Mouse (Mus musculus) T-helper 17 cell (primary cell): ENCODE measurements around the gene Eif3l.

Source experiments
- in situ Hi-C, 2 experiments: fragments of 300-600 bp; cut with MboI, MseI; formaldehyde crosslinking; loops; 1 replicate in 1 of 2; 2 replicates in 1 of 2; pipeline ENCODE4 v1.15.1; 2025; ENCODE audit warnings: high pct_unique_total_duplicates in 2 of 2

Gene Eif3l

DNA sequence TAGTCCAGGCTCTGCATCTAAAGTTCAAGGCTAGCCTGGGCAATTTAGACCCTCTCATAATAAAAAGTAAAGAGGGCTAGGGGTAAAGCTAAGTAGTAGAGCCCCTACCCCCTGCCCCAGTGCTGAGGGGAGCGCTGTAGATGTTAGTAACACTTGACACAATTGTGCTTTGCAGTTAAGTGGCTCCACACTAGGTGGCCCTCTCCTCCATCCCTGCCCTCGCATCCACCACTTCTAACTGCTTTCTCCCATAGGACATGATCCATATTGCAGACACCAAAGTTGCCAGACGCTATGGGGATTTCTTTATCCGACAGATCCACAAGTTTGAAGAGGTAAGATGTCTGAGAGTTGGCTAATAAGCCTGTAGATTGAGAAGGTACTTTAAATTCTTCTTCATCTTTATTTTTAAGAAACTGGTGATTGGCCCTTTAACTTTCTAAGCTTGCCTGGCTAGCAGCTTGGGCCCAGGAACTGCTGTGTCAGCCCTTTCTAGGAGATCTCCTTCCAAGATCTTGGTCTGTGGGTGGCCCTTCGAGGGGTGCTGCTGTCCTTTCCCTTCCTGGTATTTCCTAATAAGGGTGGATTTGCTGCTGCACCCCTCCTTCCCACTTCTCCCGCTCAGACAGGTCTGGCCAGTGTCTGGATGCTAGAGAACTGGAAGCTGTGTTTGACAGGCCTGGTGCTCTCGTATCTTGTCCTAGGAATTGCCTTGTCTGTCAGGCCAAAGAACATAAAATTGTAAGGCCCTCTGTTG, 18.3 kb downstream of the Eif3l start:
- in situ Hi-C loops = no loop called here

DNA sequence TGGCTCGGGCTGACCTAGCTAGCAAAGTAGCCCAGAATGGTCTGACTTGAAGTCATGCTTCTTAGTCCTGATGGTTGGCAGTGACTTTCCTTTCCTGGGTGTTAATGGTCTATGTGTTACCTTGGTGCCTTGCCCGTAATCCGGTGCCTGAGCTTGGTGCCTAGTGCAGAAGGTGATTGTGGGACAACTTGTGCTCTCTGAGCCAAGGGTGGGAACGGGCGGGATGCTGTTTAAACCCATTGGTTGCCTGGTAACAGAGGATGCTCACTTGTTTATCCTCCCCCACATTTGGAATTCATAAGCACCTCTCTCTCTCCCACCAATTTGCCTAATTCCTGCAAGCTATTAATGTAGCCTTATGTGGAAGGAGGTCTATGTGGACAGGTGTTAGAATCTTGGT, 20.5 kb downstream of the Eif3l start:
- in situ Hi-C loops = no loop called here

- in situ Hi-C loops = no loop called here
Measured at GRCm38 (mm10) chr15:79096556-79096955, 21.6 kb downstream of the Eif3l start.

DNA sequence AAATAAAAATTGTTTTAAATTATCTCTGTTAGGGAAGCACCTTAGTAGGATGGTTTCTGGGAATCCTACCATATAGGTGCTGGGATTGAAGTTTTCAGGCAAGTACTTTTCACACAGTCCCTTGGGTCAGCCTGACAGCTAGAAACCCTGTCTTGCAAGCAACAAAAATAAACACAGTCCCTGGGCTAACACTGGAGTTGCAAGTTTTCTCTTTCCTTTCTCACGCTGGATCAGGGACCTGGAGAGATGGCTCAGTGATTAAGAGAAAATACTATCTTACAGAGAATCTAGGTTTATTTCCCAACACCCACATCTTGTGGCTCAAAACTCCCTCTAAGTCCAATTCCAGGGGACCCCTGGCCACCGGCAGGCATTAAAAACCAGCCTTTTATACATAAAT, 22.2 kb downstream of the Eif3l start:
- in situ Hi-C loops = no loop called here

GRCm38 (mm10) chr15:79097611-79098025, 22.6 kb downstream of the Eif3l start:
- in situ Hi-C loops = no loop called here

- in situ Hi-C loops = no loop called here
Measured at GRCm38 (mm10) chr15:79098220-79098619, 23.2 kb downstream of the Eif3l start.

- in situ Hi-C loops = no loop called here
Measured at GRCm38 (mm10) chr15:79098868-79099267, 23.9 kb downstream of the Eif3l start.

- in situ Hi-C loops = no loop called here
Measured at GRCm38 (mm10) chr15:79099456-79099855, 24.5 kb downstream of the Eif3l start.

DNA sequence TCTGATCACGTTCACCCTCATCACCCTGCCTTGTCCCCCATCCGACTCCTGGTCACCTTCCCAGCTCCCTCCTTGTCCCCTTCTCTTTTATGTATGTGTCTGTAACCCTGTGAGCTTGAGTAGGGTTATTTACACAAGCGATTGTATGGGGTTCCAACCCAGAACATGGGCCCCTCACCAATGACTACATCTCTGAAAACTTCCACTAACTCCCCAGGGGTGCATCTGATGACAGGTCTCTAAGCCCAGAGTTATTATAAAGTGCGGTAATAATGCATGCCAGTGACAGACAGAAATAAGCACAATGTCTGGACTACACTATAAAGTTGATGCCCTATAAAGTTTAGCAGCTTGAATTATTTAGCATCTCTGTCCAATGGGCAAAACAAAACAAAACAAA, 25.4 kb downstream of the Eif3l start:
- in situ Hi-C loops = no loop called here

DNA sequence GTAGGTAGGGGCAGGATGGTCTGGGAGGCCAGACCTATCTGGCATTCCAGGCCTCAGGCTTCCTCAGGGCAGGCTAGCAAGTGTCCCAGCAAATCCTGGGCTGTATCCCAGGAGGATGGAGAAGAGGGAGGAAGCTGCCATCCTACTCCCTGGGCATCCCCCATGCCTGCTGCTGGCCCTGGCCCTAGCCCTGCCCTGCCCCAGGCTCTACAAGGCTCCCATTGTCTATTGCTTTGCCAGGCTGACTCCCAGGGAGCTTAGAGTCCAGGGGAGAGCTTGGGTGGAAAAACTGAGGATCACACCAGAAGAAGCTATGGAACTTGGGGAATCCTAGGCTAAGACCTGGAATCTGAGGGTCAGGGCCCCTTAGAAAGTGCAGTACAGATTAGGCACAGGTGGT, 26.6 kb downstream of the Eif3l start:
- in situ Hi-C loops = no loop called here

DNA sequence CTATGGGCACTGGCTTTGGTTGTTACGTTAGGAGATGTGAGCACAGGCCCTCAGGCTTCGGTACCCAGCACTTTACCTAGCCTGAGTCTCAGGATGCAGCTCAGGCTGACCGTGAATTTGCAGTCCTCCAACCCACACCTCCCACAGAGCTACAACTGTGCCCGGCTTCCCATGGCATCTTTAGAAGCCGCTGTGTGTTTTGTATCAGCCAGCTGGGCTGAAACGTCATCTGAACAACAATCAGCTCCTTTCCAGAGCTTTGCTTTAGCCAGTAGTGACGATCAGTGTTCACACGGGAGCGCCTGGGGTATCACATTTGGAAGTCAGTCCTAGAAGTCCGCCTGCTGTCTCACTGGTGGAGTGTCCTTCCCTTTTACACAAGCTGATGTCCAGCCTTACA, 28.3 kb downstream of the Eif3l start:
- in situ Hi-C loops = no loop called here

- in situ Hi-C loops = no loop called here
Measured at GRCm38 (mm10) chr15:79105804-79106203, 30.8 kb downstream of the Eif3l start.

DNA sequence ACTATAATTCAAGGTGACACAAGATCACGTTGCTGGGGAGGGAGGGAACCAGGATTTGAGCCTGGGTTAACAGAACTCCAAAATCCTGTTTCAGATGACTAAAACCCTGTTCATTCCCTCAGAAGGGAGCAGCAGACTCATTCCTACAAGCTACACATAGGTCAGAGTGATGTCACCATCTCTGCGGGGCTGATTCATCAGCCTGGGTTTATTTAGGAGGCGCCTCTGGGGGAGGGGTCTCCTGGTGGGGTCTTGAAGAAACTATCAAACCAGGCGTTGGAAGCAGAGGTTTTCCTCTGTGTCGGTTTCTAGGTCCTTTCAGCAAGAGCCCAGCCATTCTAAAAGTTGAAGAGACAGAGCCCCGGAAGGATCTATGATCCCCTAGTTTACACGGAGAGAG, 33.0 kb downstream of the Eif3l start:
- in situ Hi-C loops = no loop called here

- in situ Hi-C loops = no loop called here
Measured at GRCm38 (mm10) chr15:79108421-79109320, 33.7 kb downstream of the Eif3l start, which contains the start of gene Micall1. Micall1 (plus strand) TSS chr15:79108898.

DNA sequence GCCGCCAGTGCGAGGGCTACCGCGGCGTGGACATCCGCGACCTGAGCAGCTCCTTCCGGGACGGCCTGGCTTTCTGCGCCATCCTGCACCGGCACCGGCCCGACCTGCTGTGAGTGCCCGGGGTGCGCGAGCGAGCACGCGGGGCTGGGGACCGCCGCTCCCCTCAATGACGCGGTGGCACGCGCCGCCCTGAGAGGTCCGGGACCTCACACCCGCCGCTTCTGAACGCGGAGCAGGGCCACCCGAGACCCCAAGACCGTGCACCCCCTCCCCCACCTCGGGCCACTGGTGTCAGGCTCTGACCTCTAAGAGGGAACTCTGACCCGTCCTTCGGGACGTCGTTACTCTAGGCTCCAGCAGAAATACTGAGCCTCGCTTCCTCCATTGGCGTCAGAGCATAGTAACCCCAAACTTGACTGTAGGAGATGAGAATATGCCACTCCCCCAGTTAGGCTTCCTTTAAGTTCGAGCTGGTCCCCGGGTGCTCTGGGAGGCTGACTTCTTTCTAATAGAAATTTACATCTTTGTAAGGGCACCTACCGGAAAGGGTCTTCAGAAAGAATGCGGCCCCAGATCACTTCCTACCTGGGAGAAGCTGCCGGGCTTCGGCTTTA, 34.4 kb downstream of the Eif3l start:
- in situ Hi-C loops = no loop called here

- in situ Hi-C loops = no loop called here
Measured at GRCm38 (mm10) chr15:79110031-79110430, 35.1 kb downstream of the Eif3l start.

GRCm38 (mm10) chr15:79110528-79110927, 35.5 kb downstream of the Eif3l start:
- in situ Hi-C loops = no loop called here

GRCm38 (mm10) chr15:79111774-79112173, 36.8 kb downstream of the Eif3l start:
- in situ Hi-C loops = no loop called here

DNA sequence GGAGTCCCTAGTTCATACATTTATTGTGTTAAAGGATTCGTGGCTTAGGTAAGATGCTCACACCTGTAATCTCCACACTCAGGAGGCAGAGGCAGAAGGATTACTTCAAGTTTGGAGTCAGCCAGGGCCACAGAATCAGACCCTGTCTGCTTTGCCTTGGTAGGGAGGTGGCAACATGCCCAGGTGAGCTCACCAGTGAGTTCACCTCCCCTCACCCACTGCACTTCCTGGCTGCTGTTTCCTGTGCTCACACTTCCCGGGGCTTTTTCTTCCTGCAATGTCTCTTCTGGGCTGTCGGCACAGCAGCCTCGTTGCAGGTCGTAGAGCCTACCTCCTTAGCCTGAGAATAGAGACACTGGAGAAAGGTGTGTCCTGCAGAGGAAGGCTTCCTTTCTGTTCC, 40.3 kb downstream of the Eif3l start:
- in situ Hi-C loops = no loop called here

DNA sequence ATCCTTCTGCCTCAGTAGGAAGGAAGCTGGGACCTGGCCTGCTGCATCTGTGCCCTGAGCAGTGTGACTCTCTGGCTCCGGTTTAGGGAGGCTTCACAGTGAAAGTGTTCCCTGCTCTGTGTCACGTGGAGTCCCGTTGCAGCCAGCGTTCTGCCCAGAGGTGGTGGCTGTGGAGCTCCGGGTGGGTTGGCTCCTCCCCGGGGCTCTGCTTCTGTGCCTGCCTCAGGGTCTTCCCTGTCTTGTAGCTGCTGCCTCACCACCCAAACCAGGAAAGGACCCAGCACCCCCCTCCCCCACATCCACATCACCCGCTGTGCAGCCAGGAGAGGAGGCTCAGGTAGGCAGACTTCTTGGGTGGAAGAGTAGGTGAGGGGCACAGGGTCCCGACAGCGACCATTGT, 44.5 kb downstream of the Eif3l start:
- in situ Hi-C loops = no loop called here

DNA sequence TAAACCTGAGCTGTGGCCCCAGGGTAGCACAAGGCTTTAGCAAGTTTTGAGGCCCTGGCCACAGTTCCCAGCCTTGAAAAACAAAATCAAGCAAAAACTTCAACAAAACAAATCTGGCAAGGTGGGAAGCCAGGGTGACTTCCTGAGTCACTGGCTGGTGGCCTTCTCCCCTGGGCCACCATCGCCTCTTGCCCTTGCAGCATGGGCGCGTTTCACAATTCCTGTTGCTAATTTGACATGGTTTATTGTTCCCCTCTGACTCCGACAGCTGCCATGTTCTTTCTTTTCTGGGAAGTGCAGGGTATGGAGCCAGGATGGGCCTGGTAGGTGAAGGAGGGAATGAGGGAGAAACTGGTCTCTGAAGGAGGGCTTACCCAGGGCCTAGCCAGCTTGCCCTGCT, 47.1 kb downstream of the Eif3l start:
- in situ Hi-C loops = no loop called here

DNA sequence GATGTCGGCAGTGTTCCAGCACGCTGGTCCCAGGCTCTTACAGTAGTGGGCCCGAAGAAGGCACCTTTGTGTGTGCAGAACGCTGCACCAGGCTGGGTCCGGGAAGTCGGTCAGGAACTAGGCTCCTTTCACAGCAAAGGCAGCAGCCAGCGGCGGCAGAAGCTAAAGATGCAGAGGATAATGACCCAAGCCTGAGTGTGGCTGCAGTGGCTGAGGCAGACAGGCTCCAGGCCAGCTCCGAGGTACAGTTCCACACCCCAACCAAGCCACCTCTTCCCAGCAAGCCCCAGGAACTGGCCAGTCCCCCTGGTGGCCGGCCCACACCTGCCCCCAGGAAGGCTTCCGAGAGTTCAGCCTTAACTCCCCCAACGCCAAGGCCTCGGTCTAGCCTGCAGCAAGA, 47.6 kb downstream of the Eif3l start:
- in situ Hi-C loops = no loop called here
